Mouse (Mus musculus) monocyte, adult 2 months (primary cell): ENCODE measurements around the gene Nrcam.

Source experiments
- DNase-seq, 2 experiments: peaks; one replicate each; pipeline ENCODE4 v3.0.0; 2022; ENCODE audit warnings: low spot score in 2 of 2, low read depth in 1 of 2

Gene Nrcam

DNA sequence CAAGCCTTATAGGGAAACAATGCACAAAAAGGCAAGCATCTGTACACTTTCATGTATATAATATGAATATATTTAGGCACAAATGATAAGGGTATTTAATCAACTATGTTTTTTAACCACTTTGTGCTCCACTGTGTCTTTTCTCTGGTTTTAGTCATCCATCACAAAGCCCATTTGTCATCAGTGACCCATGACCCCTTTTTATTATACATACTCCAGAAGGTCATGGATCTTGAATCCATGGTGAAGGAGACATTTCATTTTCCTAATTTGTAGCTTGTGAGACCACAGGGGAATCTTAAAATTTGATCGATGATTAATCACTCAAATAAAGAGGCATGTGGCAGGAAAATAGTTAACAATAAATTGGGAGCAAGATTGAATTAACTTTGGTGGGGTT is 29.2 kb downstream of the Nrcam start:
- no peak for DNase-seq

DNA sequence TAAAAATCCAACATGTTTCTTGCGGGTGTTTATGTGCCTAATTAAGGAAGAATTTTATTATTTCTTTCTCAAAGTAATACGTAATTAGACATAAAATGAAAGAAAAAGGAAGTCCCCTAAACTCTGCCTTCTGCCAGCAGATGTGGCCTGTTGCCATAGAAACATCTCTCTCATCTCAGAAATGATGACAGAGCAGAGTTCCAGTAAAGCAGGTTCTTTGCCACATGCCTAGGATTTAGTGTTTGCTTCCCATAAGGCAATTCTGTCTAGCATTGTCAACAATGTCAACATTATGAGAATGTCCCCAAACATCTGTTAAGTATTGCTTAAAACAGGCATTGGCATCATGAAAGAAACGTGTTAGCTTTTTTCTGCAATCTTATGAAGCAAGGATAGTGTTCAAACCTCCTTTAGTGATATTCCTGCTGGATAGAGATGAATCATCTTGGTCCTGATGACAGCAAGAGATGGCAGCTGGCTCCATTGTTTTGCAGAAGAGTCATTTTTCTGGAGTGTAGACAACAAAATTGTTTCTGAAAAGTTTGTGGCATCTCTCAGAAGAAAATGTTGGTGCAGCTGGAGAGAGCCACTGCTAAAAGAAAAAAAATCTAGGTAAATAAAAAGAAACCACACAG is 42.5 kb downstream of the Nrcam start:
- DNase-seq = no peak

DNA sequence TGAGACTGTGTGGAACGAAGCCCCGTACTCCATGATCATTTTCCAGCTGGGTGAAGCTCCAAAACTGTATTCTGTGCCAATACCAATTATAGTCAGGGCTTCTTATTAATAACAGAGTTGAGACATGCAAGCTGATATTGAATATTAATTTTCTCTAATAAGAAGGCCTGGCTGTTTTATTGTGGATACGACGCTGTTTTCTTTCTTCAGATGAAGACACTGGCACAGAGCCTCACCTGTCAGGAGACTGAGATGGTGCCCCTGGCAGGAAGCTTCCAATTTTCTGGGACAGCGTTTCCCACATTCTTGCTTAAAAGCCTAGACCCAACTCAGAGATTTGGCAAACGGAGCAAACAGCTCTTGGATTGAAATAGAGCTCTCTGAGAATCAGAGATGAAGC is 47.3 kb downstream of the Nrcam start:
- no peak for DNase-seq

DNA sequence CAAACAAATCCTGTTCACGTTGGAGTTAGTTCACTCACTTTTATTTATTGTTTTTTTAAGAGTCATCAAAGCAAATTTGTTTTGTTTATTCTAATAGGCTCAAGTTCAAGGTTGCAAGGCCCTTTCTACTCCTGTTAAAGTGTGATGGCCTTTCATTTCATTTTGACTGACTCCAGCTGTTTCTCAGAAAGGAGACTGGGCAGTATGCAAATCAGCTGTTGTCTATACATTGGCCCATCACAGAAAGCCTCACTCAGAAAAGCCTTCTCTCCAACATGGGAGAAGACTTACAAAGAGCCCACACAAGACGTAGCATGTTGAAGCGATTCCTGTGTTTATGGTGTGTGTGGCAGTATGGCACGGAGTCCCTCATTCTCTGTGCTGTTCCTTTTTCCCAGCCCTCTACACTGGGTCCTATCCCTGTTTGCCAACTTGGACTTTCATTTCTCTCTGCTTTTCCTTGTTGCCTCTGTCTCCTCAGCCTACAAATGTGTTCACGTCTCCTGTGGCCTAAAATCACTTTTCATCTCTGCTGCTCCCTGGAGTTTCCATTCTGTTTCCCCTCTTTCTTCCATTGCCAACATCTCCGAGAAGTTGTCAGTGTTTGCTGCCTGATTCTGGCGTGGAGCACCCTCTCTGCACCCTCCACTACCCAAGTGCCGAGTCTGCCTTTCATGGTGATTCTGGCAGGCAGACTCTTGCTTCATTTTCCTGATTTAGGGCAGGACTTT is 49.9 kb downstream of the Nrcam start:
- no peak for DNase-seq

DNA sequence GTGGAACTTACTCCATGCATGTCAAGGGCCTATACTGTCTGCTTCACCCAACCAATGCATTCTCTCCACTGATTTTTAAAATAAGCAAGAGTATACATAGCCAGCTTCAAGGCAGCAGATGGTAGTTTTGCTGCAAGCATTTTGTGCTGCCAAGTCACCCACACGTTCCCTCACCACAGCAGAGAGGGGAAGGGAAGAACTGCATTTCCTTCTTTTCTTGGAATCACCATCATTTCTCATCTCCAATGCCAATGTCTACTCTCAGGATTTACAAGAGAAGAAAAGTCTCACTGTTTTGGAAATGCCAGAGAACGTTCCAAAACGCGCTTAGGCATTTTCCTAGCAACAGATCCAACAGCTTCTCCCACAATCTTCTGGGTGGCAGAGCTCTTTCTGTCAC is 52.1 kb downstream of the Nrcam start:
- no peak for DNase-seq

DNA sequence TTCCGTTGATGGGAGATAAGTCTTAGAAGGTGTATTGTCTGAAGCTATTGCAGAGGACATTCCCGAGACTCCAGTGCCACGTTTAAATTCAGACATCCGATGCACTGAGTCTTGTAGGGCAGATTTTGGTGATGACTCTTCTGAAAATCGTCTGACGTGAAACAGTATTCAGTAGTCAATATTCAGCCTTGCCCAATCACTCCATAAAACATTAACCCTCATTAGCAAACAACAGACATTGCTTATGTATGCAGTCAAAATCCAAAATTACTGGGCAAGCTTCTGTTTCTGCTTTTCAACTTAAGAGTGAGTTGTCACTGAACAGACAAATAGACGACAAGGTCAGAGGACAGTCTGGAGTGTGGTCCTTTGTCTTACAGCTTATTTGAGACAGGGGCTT is 57.7 kb downstream of the Nrcam start:
- DNase-seq = no peak

DNA sequence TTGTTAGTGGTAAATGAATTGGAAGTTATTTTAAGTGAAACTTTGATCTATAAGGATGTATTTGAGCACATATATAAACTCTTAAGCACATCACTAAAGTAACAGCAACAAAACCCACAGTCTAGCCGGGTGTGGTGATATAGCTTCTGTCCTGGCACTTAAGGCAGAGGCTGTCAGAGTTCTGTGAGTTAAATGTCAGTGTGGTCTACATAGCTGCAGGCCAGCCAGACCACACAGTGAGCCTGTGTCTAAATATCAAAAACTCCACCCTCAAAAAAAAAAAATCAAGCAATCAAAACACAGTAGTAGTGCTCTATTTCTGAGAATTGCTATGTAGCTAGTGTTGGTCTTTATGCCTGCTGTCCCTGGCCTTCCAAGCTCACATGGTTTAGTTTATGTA is 59.5 kb downstream of the Nrcam start:
- no peak for DNase-seq

DNA sequence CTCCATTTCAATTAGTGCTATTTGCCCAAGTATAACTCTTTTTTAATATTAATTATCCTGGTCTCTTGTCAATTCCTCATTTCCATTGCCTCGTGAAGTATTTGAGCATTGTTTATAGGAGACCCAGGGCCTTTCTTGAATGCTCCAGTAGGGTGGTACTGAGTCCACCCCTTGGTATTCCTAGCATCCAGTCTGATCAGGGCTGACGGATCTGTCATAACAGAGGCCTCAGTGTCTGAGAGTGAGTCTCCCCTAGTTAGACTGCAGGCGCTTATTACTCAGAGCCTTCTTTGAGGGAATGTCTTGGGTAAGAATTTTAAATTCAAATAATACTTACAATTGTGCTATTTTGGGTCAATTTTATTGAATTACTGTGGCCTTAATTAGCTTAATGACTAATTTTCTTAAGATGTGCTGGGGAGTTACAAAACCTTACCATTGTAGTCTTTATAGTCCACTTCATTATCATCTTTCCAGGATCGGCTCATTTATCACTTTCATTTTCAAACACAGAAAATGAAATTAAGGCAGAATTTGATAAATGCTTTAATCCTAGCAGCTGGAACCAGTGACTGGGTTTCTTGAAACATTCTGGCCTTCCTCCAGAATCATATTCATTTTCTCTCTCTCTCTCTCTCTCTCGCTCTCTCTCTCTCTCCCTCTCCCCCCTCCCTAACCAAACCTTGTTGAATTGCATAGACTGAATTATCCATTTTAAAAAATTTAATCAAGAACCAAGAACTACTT is 61.9 kb downstream of the Nrcam start:
- no peak for DNase-seq

DNA sequence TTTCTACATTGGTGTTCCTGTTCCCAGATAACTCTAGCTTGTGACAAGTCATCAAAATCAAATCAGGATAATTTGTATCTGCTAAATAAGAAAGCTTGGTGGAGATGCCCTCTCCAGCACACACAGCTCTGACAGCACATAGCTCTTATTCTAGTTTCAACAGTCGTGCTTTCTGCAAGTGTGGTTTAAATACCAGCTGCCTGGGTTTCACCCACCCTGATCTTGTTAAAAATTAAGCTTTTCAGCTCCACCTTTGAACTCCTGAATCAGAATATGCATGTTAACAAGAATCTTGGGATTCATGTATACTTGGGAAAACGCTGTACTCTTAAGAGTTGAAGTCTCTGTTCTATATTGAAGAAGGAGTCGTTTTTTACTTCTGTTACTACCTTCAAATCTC is 66.2 kb downstream of the Nrcam start:
- no peak for DNase-seq

DNA sequence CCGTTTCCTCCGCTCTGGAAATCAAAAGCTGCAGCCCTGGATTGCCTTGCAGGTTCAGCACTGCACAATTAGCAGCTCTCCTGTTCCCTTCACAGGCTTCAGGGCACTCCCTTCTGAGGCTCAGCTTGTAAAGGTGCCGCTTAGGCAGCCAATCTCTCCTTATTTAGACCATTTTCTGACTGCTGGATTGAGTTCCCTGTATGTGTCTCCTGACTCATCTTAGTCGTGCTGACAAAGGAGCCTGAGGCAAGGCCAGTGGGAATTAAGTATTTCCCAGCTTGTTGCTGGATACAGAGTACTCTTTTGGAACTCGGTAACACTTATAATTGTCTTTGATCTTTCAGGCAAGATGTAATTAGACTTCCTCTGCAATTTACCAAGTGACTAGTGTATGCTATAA is 69.1 kb downstream of the Nrcam start:
- DNase-seq = no peak

DNA sequence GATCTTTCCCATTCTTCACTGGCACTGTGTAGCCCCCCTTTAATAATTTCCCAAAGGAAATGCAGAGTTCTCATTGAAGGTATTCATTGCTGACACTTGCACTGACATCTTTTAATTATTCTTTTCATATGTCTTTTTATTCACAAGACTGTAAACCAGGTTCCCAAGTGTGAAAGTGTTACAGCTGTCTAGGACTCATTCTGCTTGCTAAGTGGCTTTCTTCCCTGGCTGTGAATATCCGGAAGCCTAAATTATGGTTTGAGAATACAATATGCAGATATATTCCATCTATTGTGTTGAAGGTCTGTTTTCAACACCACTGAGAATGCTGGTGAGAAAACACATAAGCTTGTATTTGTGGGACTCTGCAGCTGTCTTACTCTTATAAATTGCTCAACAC is 73.4 kb downstream of the Nrcam start:
- DNase-seq = no peak

DNA sequence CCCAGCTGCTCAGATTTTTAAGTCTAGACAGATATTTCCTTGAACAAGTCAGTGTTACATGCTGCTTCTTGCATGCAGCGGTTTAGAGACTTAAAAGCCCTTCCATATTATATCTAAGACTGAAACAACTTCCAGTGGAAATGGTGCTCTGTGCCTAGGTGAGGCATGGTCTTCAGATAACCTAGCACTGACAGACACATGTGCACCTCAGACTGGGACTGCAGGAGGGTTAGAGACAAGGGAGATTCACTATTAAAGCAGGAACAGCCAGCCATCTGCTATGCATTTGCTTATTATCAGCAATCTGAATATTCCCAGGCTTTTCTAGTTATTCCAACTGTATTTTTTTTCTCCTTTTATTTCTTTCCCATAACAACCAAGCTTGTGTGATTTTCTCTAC is 74.6 kb downstream of the Nrcam start:
- no peak for DNase-seq

DNA sequence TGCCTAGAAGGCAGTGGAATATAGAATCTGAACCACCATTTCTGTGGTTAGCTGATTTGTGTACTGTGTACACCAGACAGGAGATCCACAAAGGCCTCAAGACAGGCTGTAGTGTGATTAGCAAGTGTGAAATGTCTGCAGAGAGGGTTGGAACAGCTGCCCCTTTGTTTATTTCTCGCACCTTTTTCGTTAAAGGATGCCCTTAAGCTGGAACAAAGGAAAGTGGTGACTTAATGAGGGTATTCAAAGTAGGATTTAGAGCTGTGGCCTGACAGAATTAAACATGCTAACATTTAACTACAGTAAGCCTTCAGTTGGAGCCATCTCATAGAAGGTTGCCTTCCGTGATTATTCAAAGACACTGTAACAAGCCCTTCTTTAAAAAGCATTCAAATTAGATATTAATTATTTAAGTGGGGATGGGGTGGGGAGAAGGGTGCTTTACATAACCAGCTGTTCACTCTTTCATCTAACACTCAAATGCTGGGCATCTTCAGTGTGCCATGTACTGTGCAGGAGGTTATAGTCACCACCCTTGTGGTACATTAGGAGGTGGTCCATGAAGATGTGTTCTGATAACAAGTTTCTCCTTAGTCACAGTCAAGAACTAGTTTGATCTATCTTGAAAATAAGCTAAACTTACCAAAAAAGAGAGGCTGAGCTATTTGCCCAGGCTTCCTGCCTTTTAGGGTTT is 75.2 kb downstream of the Nrcam start:
- DNase-seq = no peak

DNA sequence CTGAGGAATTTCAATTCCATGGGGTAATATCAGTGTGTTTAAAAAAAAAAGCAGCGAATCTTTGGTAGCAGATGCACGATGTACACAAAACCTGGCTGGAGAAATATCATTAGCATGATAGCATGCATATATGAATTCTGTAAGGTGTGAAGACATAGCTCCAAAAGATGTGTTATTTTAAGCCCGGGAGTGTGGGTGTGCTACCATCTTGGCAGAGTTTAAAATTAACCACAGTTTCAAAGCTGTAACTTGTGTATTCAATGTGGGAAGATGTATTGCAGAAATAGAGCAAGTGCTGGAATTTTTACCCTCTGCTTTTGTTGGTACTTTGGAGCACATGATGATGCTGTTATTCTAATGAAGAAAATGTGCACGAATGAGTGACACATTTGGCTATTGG is 81.1 kb downstream of the Nrcam start:
- no peak for DNase-seq

DNA sequence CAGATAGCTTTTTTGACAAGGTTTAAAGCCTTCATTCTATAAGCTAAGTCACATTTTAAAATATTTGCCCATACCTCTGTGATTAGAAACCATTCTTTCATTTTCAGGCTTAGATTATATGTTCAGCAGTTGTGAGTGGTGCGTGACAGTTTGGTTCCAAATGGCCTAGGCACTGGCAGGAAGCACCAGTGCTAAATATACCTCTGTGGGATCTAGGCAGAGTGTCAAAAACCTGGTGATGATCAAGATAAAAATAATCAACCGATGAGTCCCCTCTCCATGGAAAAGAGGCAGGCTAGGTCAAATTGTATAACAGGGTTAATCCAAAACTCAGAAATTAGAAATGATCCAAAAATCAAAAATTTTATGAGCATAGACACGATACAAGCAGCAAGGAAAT is 82.3 kb downstream of the Nrcam start:
- no peak for DNase-seq

DNA sequence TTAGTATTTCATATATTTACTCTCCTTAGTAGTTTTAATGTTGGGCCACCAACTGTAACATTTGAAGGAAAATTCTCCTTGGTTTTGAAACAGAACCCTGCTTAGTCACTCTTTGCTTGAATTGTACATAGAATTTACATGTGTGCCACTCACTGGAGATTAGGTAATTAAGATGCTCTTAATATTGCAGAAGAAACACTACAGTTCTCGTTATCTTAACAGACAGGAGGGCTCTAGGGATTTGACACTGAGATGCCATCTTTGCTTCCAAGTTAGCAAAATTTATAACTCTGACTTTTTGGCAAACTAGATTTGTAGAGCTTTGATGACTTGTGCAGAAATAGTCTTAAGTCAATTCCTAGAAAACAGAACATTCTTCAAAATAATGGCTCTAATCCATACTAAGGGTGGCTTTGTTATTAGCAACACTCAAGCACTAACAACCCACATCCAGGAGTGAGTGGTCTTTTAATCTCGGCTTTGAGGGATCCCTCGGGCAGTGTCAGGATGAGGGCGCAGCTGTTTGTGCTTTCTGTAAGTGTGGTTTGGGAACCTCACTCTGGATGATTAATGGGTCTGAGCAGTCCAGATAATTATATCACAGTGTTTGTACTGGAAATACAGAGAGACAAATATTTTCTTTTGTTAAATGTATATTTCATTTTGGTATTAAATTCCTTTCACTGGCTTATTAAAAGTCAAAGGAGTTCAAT is 93.6 kb downstream of the Nrcam start:
- DNase-seq = no peak

DNA sequence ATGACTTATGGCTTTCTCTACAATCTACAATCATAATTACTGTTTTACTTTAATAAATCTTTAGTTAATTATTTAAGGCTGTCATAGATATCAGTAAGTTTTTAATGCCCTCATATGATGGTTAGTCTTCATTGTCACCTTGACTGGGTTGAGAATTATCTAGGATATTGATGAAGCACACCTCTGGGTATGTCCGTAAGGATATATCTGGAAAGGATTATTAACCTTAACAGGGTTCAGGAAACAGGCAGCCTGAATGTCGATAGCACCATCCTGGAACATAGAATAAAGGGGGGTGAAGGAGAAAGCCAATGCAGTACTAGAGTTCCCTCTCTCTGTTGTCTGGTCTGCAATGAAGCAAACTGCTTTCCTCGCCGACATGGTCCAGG is 94.2 kb downstream of the Nrcam start:
- no peak for DNase-seq

DNA sequence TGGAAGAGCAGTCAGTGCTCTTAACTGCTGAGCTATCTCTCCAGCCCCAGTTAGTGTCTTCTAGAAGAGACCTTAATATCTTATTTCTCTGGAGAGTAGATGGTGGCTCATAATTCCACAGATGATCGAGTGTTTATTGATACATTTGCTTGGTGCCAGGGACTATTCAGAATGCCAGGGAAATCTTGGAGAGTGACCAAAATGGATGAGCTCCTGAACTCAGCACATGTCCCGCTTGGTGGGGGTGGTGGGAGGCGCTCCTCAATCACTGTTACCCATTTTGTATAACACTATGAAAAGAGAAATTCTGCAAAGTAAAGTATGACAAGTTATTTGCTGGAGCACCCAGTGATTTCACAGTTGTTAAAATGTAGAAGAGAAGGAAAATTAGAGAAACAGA is 95.3 kb downstream of the Nrcam start:
- DNase-seq = no peak

DNA sequence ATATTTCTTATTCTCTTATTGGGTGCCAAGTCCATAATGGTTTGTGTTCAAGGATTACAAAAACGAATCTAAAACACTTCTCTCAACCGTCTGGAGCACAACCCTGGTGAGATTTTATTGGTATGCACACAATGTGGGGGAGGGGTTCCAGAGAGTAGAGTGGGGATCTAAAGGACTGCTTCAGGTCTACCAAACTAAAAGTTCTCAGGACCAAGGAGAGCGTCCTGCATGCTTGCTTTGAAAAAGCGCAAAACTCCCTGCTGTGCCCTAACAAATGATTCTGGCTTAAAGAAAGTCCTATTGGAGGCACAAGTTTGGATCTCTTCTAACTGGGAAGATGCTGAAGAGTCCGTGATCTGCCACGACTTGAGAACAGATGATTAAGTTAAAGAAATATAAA is 96.4 kb downstream of the Nrcam start:
- DNase-seq = no peak

DNA sequence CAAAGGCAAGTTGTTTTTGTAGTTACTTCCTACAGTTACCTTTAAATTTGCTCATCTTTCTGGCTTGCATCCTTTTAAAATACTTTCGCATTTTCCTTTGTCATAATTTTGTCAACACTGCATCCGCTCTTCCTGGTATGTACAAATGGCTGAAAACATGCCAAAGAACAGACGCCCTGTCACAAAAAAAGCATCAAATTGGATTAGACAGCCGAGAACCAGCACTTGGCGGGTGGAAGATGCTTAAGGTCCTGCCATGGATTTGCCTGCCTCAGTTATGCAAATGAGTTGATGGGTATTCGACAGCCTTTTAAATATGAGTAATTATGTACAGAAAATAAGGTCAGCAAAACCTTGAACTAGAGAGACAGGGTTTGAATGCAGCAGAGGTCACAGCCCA is 101.7 kb downstream of the Nrcam start:
- no peak for DNase-seq

DNA sequence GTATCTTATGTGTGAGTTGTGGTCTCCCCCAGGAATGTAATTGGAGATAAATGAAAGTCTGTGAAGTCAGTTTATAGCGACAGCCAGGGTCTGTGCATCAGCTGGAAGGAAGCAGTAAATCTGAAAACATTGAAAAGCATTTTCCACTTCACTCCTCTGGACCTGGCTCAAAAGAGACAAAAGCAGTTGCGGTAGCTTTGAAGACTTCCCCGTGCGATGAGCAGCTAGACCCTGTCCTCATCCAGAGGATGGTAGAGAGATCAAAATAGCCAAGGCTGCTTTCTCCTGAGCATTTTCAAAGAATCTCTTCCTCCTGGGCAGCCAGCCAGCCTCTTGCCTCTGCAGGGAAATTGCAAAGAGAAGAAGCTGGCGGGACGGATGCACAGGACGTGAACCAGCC is 102.3 kb downstream of the Nrcam start:
- DNase-seq = no peak
